Mouse (Mus musculus) C2C12 (cell line): Measurements from ENCODE around the gene Nap1l5. TPM values are rescaled to one million over a fixed set of nuclear protein-coding genes. Genes with fewer than 3 reads are reported as not detected.
"Not testable (repeated sequence)": the region's sequence is repeated elsewhere in the genome, so short reads cannot be mapped to it uniquely, and the experiment has no call there.

Experiments
- H3K27me3 ChIP-seq: one replicate; pipeline ENCODE4 v1.6.1; 2011; ENCODE audit not compliant: control insufficient read depth, insufficient read depth, insufficient read length
- H3K36me3 ChIP-seq: one replicate; pipeline ENCODE4 v1.6.1; 2011; ENCODE audit not compliant: control insufficient read depth, insufficient read depth
- H3K4me3 ChIP-seq: one replicate; pipeline ENCODE4 v1.5.1; 2011; ENCODE audit warnings: mild to moderate bottlenecking, control low read depth; ENCODE audit not compliant: poor library complexity, insufficient read depth, severe bottlenecking
- H3K79me2 ChIP-seq: one replicate; pipeline ENCODE4 v1.6.1; 2011; ENCODE audit not compliant: control insufficient read depth, insufficient read depth
- H3K79me3 ChIP-seq: one replicate; pipeline ENCODE4 v1.6.1; 2011; ENCODE audit warnings: low read depth, control low read depth
- H3ac ChIP-seq: one replicate; pipeline ENCODE3; 2011; ENCODE audit warnings: low read depth; ENCODE audit not compliant: control insufficient read depth, insufficient read length
- CEBPB ChIP-seq: IDR thresholded peaks from one replicate; pipeline ENCODE4 v1.6.1; 2011; ENCODE audit warnings: low read depth, mild to moderate bottlenecking, control low read depth, moderate library complexity
- CTCF ChIP-seq: IDR thresholded peaks from one replicate; pipeline ENCODE4 v1.5.1; 2011; ENCODE audit not compliant: control insufficient read depth, insufficient read depth, insufficient read length
- FOSL1 ChIP-seq: IDR thresholded peaks from one replicate; pipeline ENCODE4 v1.8.0; 2011; ENCODE audit warnings: mild to moderate bottlenecking, low read length; ENCODE audit not compliant: poor library complexity, insufficient read depth, severe bottlenecking
- MAX ChIP-seq: IDR thresholded peaks from one replicate; pipeline ENCODE4 v1.6.1; 2011; ENCODE audit warnings: mild to moderate bottlenecking, control low read depth
- MYOD1 ChIP-seq: IDR thresholded peaks from one replicate; pipeline ENCODE4 v1.6.1; 2011; ENCODE audit warnings: low read depth; ENCODE audit not compliant: control insufficient read depth, insufficient read length
- MYOG ChIP-seq: IDR thresholded peaks from one replicate; pipeline ENCODE4 v1.6.1; 2011; ENCODE audit not compliant: control insufficient read depth, insufficient read length; ENCODE audit errors: extremely low read depth
- USF1 ChIP-seq: IDR thresholded peaks from one replicate; pipeline ENCODE4 v1.6.1; 2011; ENCODE audit warnings: low read depth, mild to moderate bottlenecking, control low read depth, moderate library complexity
- polyA plus RNA-seq: library from polyadenylated mRNA; unstranded; fragments of >200 nt; fragmentation: generic; extraction: Trizol; gene quantifications from one replicate; pipeline ENCODE4 v1.2.1, GENCODE M21; 2012; ENCODE audit warnings: missing spikeins

The Nap1l5 gene
- polyA plus RNA-seq, 1 experiment = 0.04 TPM

DNA sequence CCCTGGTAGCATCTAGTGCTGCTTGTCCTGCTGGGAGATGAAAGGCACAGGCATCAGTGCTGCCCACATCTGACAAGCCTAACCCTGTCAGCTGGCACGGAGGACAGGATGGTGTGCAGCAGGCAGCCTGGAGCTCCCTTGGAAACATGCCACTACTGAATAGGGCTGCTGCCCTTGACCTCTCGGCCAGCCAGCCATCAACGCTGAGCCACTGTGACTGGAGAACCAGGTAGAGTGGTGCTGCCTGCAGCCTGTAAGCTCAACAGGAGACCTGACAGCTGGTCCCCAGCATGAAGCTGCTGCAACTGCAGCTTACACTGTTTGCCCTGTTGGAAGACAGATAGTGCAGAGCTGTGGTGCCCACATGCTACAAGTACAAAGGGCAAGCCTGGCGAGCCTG is 27.3 kb downstream of the Nap1l5 start:
- no peaks in the 10 kb centered on the region for H3K79me3 ChIP-seq
- no peaks in the 10 kb centered on the region for H3K79me2 ChIP-seq
- H3K27me3 ChIP-seq = no peaks in the 10 kb centered on the region
- H3K36me3 ChIP-seq = peaks cover 7% of the 10 kb centered on the region
- no peak overlapping the region for H3ac ChIP-seq
- TF ChIP-seq USF1 = no peak
- no peak for TF ChIP-seq CEBPB
- no peak for TF ChIP-seq MYOG
- TF ChIP-seq MAX = no peak
- no peak for TF ChIP-seq MYOD1
- no peak for TF ChIP-seq FOSL1
- TF ChIP-seq CTCF = no peak
- no peak overlapping the region for H3K4me3 ChIP-seq

DNA sequence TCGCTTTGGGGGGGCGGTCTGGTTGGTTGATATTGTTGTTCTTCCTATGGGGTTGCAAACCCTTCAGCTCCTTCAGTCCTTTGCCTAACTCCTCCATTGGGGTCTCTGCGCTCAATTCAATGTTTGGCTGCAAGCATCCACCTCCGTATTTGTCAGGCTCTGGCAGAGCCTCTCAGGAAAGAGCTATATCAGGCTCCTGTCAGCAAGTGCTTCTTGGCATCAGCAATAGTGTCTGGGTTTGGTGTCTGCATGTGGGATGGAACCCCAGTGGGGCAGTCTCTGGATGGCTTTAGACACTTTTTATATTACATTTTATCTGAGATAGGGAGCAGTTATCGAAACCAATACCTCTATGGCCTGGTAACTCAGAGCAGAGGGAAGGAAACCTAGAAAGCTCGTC is 39.0 kb downstream of the Nap1l5 start:
- not testable (repeated sequence) for H3K79me2 ChIP-seq, H3K27me3 ChIP-seq, H3K36me3 ChIP-seq, H3K4me3 ChIP-seq, H3ac ChIP-seq, H3K79me3 ChIP-seq

DNA sequence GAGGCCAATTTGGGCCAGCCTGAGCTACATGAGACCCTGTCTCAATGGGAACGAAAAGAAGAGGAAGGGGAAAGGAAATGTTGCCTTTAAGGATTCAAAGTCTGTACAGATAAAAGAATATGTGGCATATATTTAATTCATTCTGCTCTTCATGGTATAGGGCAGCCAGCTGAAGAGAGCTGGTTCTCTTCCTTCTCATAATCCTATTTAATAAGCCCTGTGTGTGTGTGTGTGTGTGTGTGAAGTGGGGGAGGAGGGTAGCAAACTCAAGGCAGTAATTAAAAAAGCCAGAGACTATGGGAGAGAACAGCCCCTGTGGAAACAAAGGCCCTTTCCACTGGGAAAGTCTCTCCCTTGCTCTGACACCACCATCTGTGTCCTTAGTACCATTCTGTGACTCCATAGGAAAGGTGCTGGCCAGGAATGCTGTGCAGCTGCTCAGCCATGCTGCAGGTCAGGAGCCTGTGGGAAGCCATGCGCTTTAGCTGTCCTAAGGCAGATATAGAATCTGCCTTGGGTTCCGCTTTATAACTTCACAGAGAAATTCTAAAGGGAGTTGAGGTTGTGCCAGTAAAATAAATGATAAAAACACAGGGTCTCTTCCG is 43.1 kb downstream of the Nap1l5 start:
- Histone ChIP-seq H3K27me3 (no peaks in the 10 kb centered on the region), H3ac (no peak overlapping the region), H3K79me3 (no peaks in the 10 kb centered on the region), H3K79me2 (no peaks in the 10 kb centered on the region), H3K36me3 (no peaks in the 10 kb centered on the region), H3K4me3 (no peak overlapping the region)
- no peak for TF ChIP-seq MYOD1
- no peak for TF ChIP-seq CTCF
- no peak for TF ChIP-seq MAX
- no peak for TF ChIP-seq CEBPB
- TF ChIP-seq FOSL1 = no peak
- TF ChIP-seq MYOG = no peak
- TF ChIP-seq USF1 = no peak

DNA sequence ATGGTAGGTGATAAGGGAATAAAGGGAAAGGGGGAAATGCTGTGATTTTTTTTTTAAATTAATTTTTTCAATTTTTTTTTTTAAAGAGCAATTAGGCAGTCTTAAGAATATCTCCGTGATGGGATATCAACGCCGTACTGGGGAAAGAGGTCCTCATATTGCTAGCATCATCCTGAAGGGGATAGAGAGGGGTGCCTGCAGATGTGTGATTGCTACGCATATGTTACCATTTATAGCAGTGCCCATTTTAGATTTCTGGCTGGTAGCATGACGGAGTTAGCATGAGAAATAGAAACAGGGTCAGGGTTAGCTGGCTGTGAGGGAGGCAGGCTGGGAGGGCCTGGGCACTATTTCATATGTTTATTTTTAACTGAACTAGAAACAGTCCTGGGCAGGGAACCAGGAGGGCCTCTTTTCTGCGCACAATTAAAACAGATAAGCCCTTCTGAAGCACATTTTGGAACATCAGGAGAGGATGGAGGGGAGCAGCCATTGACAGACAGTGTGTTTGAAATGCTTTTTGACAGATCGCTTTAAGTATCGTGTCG is 44.4 kb downstream of the Nap1l5 start:
- no peaks in the 10 kb centered on the region for H3K27me3 ChIP-seq
- H3K36me3 ChIP-seq = no peaks in the 10 kb centered on the region
- H3ac ChIP-seq = no peak overlapping the region
- no peaks in the 10 kb centered on the region for H3K79me2 ChIP-seq
- TF ChIP-seq USF1 (no peak), CEBPB (no peak), CTCF (no peak), MYOG (no peak), MAX (no peak), FOSL1 (no peak), MYOD1 (no peak)
- no peaks in the 10 kb centered on the region for H3K79me3 ChIP-seq
- no peak overlapping the region for H3K4me3 ChIP-seq

DNA sequence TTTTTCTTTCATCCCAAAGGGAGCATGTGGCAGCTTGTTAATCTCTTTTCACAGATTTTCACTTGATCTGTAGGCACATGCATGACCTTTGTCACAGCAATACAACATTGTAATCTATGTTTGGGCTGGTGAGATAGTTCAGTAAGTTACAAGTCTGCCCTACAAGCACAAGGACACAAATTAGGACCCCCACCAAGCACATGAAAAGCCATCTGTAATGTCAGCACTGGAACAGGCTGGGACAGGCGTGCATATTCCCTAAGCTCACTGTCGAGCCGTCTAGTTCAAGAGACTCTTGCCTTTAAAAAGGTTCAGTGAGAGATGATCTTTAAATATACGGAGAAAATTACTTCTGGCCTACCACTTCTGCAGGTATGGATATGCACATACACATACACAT is 47.4 kb downstream of the Nap1l5 start:
- Histone ChIP-seq H3ac (no peak overlapping the region), H3K27me3 (no peaks in the 10 kb centered on the region), H3K79me3 (no peaks in the 10 kb centered on the region), H3K36me3 (no peaks in the 10 kb centered on the region), H3K79me2 (no peaks in the 10 kb centered on the region), H3K4me3 (no peak overlapping the region)
- TF ChIP-seq CTCF (no peak), USF1 (no peak), CEBPB (no peak), MYOG (no peak), MAX (no peak), MYOD1 (no peak), FOSL1 (no peak)

DNA sequence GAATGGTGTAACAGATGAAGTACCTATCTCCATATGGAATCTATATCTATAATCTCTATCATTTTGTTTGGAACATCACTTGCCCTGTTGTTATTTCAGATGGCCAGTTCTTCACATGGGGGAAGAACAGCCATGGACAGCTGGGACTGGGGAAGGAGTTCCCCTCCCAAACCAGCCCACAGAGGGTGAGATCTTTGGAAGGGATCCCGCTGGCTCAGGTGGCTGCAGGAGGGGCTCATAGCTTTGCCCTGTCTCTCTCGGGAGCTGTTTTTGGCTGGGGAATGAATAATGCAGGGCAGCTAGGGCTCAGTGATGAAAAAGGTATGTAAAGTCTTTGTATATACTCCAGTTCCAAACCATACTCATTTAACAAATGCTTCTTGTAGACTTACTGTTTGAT is 50.4 kb downstream of the Nap1l5 start:
- Histone ChIP-seq H3ac (no peak overlapping the region), H3K4me3 (no peak overlapping the region), H3K79me2 (no peaks in the 10 kb centered on the region), H3K27me3 (no peaks in the 10 kb centered on the region), H3K36me3 (no peaks in the 10 kb centered on the region), H3K79me3 (no peaks in the 10 kb centered on the region)
- TF ChIP-seq MAX (no peak), FOSL1 (no peak), CTCF (no peak), USF1 (no peak), MYOG (no peak), MYOD1 (no peak)
